Mouse (Mus musculus) cerebellum, adult 9-11 months (tissue): ENCODE measurements around the gene Tnpo3.
A peak's percentile ranks its signal among the peaks of the same experiment; 100 is the strongest.

Experiments used
- DNase-seq: peaks from one replicate; pipeline ENCODE4 v3.0.0; 2022

Gene Tnpo3

GRCm38 (mm10) chr6:29609111-29610019 is at the start of gene Tnpo3:
TSS of gene Tnpo3 (minus strand) at chr6:29609887.
- DNase-seq: peak; percentile 95

- no peak for DNase-seq
Measured at GRCm38 (mm10) chr6:29658626-29659475, 49.2 kb upstream of the Tnpo3 start.

GRCm38 (mm10) chr6:29653271-29653670 is 43.6 kb upstream of the Tnpo3 start:
- no peak for DNase-seq

- DNase-seq: no peak
Measured at GRCm38 (mm10) chr6:29650170-29650549, 40.5 kb upstream of the Tnpo3 start.

- DNase-seq: peak; percentile 73
Measured at GRCm38 (mm10) chr6:29649494-29650169, 39.9 kb upstream of the Tnpo3 start.

- no peak for DNase-seq
Measured at GRCm38 (mm10) chr6:29641816-29642215, 32.1 kb upstream of the Tnpo3 start.

- no peak for DNase-seq
Measured at GRCm38 (mm10) chr6:29639580-29640419, 30.1 kb upstream of the Tnpo3 start.

- no peak for DNase-seq
Measured at GRCm38 (mm10) chr6:29638844-29639460, 29.3 kb upstream of the Tnpo3 start.

- no peak for DNase-seq
Measured at GRCm38 (mm10) chr6:29637397-29638373, 28.0 kb upstream of the Tnpo3 start.

- DNase-seq: no peak
Measured at GRCm38 (mm10) chr6:29636322-29637092, 26.8 kb upstream of the Tnpo3 start.

- no peak for DNase-seq
Measured at GRCm38 (mm10) chr6:29634537-29634936, 24.9 kb upstream of the Tnpo3 start.

GRCm38 (mm10) chr6:29632552-29633292 is 23.0 kb upstream of the Tnpo3 start:
- no peak for DNase-seq

- DNase-seq: no peak
Measured at GRCm38 (mm10) chr6:29631751-29632551, 22.3 kb upstream of the Tnpo3 start.

- no peak for DNase-seq
Measured at GRCm38 (mm10) chr6:29630216-29630615, 20.5 kb upstream of the Tnpo3 start.

- no peak for DNase-seq
Measured at GRCm38 (mm10) chr6:29627756-29628155, 18.1 kb upstream of the Tnpo3 start.

- no peak for DNase-seq
Measured at GRCm38 (mm10) chr6:29623857-29624256, 14.2 kb upstream of the Tnpo3 start.

GRCm38 (mm10) chr6:29622273-29622672 is 12.6 kb upstream of the Tnpo3 start:
- DNase-seq: no peak
